Mouse (Mus musculus) right cerebral cortex, postnatal 4 days (tissue): ENCODE measurements around the gene Gm11985.

Experiments
- DNase-seq: peaks from one replicate; pipeline ENCODE4 v3.0.0-alpha.2; 2022

The Gm11985 gene

DNA sequence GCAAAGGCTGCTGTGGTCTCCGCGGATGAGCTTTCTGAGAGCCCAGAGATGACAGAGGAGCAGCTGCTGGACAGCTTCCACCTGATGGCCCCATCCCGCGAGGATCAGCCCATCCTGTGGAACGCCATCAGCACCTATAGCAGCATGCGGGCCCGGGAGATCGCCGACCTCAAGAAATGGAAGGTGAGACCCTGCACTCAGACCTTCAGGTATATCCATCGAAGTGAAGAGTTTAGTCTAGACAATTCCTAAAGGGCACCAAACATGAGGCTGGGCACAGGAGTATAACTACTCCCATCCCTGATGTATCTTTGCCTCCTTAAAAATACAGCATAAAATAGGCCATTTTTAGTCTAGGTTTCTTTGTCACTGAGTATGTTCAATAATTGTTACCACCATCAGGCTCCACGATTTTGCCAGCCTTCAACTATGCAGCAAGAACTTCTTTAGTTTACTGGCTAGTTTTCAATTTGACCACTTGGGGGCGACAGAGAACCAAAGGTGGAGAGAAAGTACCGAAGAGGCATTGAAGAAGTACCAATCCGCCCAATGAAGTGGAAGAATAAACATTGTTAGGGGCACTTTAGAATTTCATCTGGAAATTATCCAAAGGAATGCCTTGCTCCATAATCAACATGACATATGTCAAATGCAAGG, 11.5 kb upstream of the Gm11985 start:
- DNase-seq = peak; percentile 60

DNA sequence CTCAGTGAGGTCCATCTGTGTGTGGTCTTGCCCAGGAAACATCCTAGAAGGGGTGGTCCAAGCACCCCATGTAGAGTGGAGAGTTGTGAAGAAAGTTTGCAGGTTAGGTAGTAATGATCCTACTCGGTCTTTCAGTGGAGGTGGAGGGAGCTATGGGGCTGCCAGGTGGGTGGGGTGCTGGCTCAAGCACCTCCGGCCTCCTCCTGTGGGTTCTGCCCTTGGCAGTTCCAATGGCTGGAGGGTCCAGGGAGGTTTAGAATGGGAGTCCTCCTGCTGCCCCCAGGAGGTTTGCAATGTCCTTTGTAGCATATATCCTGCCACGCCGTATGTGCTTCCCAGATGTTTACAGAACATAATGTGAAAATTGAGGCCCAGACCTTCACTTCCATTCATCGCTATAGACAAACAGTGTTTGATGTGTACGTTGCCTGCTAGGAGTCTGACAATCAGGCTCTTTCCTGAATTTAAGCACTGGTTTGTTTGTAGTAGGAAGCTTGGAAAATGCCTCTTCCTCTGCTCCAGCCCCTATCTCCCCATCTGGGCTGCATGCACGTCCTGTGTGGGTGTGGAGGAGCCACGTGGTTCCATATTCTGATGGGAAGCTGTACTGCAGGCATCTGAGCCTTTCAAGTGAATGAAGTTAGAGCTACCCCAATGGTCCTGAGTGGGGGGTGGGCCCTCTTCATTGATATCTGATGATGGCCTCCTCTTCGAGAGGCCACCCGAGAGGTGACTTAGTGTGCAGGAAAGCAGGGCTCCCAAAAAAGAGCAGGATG, 10.3 kb upstream of the Gm11985 start:
- no peak for DNase-seq

DNA sequence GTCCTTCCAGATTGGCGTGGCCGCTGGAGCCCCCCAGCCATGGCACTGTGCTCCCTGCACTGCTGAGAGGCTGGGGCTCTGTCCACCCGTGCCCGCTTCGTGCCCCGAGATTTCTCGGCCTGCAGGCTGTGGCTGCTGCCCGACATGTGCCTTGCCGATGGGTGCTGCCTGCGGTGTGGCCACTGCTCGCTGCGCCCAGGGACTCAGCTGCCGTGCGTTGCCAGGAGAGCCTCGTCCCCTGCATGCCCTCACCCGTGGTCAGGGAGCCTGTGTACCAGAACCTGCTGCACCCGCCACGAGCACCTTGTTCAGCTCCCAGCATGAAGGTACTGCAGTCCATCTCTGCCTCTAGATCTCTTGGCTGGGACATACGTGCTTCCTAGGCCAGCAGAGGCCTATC, 9.6 kb upstream of the Gm11985 start:
- no peak for DNase-seq

DNA sequence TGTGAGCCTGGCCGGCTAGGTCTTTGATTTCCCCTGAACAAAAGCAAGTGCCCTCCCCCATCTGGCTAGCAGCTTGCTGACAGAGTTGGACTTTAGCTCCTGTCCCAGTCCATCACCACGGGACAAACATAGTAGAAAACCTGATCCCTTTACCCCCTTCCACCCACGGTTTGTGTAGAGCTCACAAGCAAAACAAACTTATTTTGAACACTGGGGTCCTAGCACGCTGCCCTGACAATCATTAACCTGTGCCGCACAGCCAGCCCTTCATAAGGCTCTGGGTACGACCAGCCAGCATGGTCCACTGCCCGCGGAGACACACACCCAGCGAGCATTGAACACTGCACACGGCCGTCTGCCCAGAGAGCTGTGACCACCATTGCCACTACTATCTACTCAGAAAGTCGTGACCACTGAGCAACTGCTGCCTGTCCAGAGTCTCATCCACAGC, 9.1 kb upstream of the Gm11985 start, which contains the start of gene Igfbp1:
TSS of gene Igfbp1 (plus strand) at position 292 of the 451 bp plus-strand sequence.
- no peak for DNase-seq

DNA sequence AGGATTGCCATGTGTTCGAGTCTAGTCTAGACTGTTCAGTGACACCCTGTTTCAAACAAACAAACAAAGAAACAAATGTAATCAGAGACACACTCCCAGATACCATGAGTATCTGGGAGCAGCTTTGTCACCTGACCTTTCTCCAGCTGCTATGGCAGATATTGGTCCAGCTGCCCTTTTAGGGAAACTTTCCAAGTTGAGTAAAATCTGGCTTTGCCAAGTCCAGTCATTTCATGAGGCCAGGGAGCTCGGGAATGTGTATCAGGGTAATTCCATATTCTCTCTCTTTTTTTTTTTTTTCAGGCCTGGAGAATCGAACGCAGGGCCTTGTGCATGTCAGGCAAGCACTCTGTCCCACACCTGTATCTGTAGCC, 6.9 kb upstream of the Gm11985 start:
- no peak for DNase-seq

DNA sequence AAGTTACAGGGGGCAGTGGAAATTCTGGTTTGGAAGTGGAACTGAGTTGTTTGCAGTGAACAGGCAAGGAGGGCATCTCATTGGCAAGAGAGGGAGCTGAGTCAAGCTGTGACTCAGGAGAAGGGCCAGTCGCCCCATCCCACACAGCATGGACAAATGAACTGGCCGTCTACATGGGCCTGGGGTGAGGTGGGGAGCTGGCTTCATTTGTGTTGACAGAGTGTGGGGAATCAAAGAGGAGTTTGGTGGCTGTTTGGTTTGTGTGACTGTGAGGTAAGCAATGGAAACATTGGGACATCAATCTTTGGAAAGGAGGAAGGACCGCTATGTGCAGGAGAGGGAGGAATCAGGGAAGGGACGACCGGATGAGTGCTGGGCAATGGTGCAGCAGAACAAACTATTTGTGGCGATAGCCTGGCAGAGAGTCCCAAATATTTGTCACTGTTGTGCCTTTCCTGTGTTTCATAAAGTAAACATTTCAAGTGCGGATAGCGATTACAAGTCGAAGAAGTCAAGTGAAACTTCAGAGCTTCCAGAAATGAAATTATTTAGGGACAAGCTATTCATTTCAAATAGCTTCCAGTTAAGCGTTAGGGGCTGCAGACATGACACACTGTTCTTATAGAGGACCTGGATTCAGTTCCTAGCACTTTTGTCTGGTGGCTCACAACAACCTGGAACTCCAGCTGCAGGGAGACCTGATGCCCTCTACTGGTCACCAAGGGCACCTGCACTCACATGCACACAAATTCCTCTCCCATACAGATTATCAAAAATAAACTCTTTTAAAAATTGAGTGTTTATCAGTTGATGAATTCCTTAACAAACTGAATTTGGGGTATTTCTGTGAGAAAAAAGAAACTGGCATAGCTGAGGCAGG, 6.3 kb upstream of the Gm11985 start:
- DNase-seq = no peak

DNA sequence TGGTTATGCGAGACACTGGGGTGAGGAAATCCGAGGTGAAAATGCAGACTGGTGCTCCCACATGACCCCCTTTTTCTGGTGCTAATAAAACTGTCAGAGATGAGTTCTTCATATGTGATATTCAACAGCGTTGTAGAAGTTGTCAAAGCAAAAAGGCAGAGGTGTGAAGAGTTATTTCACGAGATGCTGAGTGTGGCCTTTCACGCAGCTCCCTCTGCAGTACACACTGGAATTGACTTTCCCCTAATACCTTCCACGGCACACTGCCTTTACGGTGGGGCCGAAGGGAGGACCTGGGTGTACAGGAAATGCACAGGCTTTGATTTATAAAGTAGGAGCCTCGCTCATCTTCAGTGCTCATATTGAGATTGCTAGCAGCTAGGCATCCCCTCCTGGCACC, 4.8 kb upstream of the Gm11985 start:
- DNase-seq = no peak

DNA sequence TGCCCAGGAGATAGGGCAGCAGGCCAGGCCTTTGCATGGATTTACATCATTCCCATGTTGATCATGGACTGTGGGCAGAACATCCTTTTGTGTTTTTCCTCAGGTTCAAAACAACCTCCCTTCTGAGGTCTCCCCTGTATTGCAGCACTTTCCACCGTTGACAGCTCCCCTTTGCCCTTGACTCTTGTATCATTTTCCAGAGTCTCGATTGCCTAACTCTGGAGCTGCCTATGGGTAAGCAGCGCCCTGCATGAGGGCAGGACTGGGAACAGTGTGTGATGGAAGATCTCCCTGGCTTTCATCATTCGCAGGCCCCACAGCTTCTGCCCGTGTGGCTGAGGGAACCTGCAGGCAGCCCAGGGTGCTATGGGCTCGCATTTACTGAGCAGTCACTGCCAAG, 4.3 kb upstream of the Gm11985 start:
- no peak for DNase-seq

DNA sequence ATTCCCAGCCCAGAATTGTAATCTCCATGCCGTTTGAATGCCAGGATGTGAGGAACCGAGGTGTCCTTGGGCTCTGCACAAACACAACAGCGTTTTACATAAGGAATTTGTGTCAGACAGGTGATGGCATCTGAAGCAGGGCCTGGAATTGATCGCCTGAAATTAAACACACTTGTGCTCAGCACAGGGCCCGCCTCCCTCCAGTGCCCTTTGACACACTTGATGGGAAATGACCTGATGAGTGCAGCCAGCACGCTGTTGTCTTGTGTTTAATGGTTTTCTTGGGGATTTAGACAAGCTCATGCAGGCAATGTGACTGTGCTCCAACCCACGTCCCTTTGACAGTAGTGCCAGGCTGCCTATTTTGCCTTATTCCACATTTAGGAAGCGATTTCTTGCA, 897 bp downstream of the Gm11985 start:
- DNase-seq = no peak

DNA sequence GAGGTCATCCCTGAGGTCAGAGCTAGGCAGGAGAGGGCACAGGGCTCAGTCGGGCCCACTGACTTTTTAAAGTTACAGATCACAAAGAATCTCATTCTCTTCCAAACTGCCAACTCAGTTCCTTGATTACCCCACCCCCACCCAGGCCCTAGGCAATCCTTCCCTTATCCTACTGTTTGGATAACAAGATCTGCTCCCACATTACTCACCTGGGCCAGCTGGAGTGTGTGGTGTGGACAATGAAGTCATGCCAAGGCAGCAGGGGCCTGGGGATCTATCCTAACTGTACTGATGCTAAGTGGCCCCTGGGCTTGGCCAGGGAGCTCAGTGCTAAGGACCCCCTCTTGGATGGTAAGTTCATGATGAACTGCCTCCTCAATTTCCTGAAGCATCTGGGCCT, 3.9 kb downstream of the Gm11985 start:
- DNase-seq = no peak

DNA sequence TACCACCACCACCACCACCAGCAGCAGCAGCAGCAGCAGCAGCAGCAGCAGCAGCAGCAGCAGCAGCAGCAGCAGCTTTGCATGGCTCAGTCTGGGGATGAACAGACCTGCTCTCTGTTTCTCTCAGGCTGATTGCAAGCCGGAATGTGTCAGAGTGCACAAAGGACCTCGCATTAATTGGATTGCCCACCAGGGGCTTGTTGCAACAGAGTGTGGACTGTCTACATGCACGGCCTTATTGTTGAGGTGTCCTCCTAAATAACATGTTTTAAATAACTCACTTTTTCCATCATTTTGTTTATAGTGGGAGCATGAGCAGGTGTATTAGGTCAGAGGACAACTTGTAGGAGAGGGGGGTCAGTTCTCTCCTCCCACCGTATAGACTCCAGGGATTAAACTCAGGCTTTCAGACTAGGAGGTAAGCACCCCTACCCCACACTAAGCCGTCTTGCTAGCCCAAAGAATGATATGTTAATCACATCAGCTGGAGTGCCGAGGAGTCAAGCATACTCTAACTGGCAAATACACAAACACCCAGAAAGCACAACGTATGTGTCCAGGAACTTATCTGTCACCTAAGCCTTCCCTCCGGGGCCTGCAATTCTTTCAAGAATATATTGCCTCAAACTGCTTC, 5.8 kb downstream of the Gm11985 start:
- DNase-seq = no peak

DNA sequence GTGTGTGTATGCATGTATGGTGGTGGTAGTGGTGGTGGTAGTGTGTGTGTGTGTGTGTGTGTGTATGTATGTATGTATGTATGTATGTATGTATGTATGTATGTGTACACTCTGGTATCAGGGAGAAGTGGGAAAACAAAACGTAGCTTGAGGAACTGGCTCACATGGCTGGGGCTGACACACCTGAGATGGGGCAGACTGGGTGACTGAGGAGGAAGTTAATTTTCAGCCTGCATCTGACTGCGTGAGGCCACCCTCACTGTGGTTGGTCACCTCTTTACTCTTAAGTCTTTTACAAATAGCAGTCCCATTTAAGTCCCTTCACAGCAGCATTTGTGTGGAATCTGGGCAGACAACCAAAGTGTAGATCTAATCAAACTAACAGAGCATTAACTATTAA, 9.1 kb downstream of the Gm11985 start:
- no peak for DNase-seq

DNA sequence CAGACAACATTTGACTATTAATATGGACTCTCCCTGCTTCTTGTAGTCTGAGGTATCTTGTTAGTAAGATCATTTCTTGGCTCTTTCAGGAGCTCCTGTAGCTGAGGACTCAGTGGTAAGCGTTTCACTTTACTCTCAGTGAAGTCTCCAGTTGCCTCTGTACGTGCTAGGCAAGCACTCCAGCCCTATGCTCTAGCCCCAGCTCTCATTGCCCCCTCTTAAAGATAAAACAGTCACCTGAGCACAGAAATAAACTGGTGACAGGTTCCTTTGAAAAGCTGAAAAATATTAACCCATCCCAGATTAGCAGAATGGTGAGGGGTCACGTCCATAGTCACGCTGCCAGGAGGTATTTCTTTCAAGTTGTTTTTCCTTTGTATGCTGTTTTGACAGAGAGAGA, 9.6 kb downstream of the Gm11985 start:
- DNase-seq = no peak

DNA sequence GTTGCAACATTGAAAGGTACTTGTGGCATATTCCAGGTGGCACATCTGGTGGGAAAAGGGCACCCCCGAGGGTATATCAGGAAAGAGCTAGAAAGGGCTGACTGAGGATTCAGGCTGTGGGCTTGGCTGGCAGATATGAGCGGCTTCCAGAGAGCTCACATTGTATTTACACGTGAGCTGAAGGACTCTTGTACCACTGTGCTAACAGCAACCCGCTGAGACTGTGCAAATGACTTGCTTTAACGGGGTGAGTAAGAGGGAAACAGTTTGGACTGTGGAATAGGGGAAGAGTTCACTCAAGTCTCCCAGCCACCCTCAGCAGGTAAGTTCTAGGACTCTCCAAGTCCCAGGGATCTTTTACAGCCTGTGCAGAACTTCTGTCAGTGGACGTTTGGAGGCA, 14.7 kb downstream of the Gm11985 start:
- no peak for DNase-seq

DNA sequence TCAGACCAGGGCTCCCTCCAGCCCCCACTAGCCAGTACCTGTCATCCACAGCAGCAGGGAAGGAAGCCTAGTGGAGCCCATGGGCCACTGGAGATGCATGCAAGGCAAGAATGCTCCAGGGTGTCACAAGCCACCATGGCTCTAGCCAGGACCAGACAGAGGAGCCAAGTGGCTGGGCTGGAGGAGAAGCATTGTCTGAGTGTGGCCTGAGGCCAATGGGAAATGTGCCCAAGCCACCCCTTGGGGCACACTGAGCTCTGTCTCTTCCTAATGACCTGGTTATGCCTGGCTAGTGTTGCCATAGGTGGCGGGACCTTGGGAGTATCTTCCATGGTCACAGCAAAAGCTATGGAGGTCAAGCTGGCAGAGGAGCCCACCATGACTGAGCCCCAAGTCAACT, 18.7 kb downstream of the Gm11985 start:
- DNase-seq = no peak

DNA sequence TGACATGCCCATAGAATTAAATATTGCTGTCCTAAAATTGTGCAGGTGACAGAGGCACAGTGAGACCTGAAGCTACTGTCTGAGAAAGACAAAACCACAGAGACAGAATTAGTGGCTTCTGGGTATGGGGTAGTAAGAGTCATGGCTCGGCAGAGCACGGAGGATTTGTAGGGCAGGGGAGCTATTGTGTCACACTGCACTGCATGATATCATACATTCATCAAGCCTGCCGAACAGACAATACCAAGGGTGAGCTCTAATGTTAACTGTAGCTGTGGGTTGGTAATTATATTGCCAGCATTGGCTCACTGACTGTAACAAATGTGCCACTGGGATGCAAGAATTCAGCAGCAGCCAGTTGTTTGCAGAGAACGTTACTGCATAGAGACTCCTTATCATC, 24.0 kb downstream of the Gm11985 start:
- no peak for DNase-seq

DNA sequence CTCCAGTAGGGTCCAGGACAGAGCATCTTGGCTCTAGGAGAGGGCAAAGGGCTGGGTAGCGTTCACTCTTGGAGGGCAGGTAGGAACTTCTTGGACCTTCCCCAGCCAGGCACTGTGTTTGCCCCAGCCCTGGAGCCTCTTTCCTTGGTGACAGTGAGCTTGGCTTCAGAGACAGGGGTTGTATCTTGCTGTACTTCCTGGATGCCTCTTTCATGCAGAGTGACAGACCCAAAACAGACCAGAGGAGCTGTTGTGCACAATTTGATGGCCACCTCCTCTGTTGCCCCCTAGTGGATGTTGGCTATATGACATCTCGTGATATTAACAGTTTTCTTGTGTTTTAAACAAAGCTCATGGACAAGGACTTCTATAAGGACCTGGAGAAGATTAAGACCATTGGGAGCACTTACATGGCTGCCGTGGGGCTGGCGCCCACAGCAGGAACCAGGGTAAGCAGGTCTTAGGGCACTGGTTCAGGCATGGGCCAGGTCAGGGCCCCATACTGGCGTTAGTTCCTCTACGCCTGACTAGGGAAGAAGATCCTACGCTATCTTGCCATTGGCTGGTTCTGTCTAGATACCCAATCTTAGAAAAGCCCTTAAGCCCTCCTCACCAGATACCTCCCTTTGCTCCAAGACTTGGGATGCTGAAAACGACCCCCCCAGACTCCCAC, 26.7 kb downstream of the Gm11985 start:
- no peak for DNase-seq

DNA sequence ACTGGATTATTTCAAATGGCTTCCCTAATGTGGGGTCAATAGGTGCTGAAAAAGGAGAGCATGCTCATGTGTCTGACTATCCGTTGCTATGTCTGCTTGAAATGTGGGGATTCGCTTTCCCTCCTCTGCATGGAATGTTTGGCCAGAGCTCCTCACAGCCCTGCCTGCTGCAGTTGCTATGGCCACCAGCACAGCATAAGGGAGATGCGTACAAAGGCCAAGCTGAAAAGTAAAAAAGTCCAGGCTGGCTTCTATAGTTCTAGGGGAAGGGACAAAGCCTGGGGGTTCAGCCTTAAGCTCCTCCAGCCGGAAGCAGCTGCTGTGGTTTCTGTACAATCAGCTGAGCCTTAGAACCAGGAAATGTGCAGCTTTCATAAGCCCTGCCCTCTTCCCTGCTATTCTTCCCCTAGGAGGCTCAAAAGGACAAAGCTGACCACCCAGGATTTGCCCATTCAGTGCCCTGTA, 27.7 kb downstream of the Gm11985 start:
- no peak for DNase-seq

DNA sequence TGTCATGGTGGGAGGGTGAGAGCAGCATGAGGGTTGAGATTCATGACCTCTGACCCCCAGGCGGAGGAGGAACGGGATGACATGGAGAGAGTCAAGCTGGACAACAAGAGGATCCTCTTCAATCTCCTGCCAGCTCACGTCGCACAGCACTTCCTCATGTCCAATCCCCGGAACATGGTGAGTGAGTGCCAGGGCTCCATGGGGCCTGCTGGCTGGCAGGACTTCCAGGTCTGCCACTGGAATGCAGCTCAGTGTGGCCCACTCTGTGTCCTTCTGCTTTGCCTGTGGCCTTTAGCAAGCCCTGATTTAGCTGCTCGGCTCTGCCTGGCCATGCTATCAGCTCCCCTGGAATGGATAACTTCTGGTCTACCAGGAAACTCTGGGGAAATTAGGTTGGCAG, 28.2 kb downstream of the Gm11985 start:
- no peak for DNase-seq

DNA sequence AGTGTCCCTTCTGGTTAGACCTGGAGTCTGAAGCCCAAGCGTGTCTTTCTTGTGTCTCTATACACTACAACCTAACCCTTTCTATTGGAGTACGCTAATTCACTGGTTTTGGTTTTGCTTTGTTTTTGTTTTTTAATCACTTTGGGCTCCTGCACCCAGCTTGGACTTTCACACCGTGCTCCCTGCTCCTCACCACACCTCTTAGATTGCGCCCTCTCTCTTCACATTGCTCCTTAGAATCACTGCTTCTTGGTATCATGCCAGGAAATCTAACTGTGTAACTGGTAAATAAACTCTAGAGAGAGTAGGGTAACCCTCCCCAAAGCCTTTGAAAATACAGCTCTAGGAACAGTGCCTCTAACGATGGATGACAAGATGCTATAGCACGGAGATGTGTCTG, 30.2 kb downstream of the Gm11985 start:
- no peak for DNase-seq

DNA sequence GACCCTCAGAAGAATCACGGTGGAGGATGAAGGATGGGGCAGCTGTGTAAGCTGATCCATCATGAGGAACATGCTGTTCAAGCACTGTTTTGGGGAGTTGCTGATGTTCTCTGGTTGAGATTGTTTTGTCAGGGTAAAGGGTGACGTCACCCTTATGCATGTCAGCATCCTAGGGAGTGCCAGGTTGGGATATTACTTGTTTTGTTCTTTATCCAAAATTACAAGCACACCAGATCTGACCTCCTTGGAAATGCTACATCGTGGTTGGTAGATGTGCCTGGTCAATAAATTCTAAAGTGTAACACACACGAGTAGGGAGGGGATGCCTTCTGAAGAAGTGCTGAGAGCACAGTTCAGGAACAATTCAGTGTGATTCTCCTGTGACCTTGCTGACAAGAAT, 31.9 kb downstream of the Gm11985 start:
- no peak for DNase-seq

DNA sequence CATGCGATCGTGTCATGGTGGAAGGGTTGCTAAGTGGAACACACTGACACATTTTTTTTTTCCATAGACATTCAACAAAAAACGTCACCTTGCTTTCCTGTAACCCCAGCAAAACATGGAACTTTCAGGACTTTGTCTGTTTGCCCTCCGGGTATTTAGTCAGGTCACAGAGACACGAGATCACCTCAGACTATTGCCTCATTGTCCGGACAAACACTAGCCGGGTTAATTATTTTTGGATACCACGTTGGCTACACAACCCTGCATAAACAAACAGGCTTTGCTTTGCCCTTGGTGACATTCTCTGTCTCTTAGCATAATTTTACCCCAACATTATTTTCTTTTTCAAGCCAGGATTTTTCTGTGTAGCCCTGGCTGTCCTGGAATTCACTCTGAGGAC, 35.3 kb downstream of the Gm11985 start:
- DNase-seq = no peak

DNA sequence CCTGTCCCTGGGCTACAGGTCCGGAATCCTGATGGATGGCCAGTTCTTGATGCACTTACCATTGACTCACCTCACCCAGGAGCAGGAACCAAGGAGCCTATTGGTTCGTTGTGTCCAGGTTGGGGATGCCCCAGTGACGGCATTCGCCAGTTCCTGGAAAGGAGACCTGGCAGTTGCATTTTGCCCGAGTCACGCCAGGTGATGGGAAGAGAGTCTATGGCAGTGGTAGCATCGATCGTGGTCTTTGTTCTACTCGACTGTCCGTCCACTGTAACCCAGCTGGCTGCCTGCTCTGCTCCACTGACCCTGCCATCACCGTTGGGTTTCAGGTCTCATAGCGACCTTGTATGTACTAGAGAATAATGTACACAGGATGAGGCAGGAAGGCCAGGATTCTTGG, 36.0 kb downstream of the Gm11985 start:
- DNase-seq = no peak
